Mouse (Mus musculus): ENCODE data around the gene Kif2c.

The Kif2c gene

DNA sequence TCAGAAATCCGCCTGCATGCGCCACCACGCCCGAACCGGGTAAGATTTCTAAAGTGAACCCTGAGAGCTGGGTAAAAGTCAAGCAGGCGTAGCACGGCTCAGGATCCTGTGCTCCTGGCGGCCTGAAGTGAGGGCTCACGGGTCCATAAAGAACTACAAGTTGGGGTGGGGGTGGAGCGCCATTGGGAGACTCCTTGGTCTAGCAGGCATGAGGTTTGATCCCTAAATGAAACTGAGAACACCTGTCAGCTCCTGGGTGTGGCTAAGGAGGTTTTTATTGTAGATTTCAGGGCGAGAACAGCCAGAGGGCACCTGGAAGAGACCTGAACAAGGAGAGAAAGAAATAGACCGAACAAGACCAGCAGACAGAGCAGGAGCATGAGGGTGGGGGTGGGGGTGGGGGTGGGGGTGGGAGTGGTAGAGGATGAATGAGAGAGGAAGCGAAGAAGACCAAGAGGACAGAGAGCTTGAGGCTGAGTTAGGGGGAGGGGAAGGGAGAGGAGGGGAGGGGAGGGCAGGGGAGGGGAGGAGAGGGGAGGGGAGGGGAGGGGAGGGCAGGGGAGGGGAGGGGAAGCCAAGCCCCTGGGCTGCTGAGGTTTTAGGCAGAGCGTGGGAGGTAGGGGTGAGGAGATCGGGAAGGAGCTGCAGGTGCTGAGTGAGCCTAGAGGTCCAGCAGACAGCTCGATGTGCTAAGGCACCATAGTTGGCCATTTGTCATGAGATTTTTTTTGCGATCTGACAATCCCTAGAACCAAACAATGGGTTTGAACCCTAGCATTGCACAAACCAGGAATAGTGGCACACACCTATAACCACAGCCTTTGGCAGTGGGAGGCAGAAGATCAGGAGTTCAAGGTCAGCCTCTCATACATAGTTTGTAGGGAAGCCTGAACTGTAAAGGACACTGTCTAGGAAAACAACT, 43.9 kb downstream of the Kif2c start:
- DNase-seq (ENCODE audit: low read depth, low spot score) = no peak

DNA sequence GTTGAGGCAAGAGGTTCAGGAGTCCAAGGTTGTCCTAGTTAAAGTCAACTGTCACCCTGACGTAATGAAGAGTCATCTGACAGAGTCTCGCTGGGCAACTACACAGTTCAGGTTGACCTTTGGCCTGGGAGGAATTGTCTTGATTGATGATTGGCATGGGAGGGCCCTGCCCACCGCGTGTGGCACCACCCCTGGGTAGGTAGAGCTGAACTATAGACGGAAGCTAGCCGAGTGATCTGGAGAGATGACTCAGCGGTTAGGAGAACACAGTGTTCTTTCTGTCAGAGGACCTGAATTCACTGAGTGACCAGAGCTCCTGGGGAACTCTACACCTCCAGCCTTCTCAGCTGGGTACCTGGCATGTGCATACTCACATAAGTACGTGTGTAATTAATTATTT, 46.4 kb downstream of the Kif2c start:
- DNase-seq (ENCODE audit: low read depth, low spot score) = no peak

DNA sequence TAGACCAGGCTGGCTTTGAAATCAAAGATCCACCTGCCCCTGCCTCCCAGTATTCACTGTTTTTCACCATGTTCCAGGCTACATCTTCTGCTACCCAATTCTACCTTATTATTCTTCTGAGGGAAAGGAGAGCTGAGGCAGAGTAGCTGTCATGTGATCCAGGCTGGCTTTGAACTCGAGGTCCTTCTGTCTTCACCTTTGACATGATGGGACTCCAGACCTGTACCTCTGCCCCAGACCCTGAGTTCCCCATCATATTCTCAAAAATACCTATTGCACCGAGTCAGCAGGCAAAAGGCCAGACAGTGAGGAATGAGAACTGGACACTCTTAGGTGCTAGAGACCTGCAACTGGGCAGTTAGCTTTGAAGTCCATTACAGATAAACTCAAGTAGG, 47.8 kb downstream of the Kif2c start:
- no peak for DNase-seq (ENCODE audit: low read depth, low spot score)

DNA sequence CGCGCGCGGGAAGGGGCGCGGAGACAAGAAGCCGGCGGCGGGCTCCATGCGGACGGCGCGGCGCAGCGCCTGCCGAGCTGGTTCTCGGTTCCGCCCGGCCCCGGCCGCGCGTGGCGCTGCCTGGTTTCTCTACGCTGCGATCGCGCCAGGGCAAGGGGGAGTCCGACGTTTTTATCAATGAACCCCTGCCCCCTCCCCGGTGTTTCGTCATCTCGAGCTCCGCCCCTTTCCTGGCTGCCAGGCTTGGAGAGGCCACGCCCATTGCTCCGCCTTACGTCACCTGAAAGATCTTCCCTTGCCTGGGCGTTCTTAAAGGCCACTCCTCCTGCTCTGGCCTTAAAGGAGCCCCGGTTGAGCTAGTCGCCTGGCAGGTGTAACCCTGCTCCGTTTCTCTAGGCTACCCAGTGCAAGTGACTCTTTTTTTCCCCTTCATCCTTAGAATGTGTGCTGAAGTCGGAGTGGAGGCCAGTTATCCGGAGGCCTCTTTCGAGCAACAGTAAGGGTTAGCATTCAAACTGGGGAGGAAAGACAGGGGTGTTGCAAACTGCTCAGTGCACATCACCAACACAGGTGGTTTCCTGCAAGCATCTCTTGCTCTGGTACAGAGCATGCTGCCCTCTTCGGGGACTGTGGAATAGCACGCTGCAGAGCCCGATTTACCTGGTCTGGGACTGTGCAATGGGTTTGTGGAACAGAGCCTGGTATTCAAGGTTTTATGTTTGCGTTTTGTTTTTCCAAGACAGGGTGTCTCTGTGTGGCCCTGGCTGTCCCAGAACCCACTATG, 48.4 kb downstream of the Kif2c start, which contains the start of gene Plk3:
TSS of gene Plk3 (minus strand) at position 147 of the 784 bp plus-strand sequence.
- DNase-seq (ENCODE audit: low read depth, low spot score) = peak; percentile 96

DNA sequence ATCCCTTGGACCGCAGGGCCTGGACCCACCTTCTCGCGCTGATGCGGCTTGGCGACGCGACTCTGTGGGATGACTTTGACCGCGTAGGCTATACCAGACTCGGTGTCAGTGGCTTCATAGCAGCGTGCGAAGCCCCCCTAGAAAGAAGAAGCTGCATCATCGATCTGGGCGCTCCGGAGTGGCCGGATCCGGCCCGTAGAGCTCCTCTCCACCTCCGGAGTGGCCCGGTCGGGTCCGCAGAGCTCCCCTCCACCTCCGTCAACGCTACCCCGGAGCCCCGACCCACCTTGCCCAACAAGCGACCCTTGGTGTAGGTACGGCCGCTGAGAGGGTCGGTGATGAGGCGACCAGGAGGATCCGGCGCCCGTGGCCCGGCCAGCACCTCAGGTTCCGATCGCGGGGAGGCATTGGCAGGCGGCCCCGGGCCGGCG, 49.1 kb downstream of the Kif2c start:
- DNase-seq (ENCODE audit: low read depth, low spot score) = no peak

DNA sequence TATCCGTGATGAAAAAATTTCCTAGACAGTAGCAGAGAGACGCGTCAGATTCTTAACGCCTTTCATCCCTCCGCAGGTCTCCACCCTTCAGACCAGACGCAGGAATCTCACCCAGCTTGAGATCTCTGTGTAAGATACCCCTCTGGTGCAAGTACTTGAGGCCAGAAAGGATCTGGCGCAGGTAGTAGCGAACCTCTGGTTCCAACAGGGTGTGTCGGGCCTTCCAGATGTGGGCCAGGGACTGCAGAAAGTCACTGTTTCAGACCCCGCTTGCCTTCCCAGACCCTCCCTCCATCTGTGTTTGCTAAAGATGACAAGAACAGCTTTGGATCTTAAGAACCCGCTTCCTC, 49.7 kb downstream of the Kif2c start:
- no peak for DNase-seq (ENCODE audit: low read depth, low spot score)

DNA sequence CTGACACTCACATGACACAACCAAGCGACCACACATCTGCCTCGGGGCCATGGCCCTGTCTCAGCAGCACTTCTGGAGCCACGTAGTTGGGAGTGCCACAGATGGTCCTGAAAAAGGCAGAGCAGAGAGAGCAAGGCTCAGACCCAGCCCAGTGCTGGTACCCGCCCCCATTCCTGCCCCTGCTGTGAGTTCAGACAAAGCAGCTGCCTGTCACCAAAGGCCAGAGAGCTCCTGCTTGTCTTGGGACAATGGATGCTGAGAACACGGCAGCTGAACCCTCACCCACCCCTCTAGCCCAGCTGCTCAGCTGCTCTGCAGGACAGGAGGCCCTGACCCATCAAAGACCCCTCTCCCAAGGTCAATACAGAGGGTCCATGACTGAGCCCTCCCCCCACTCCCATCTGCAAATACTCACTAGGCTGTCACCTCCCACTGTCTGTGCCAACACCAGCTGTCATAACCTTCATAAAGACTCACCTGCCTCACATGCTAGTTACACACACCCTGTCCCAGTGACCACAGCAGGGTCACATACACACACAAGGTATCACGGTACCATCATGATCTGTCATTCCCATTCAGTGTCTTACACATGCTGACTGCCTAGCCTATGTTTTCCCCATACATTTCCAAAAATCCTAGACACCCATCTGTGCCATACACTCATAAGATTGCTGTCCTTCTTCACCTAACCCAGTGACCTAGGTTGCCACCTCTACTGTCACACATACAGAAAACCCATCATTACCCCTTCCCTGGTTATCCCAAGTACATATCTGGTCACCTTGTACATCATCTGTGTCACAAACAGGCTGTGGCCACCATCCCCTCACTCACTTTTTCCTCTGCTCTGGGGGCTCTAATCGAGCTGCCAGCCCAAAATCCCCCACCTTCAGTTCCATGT, 50.3 kb downstream of the Kif2c start:
- DNase-seq (ENCODE audit: low read depth, low spot score) = no peak

DNA sequence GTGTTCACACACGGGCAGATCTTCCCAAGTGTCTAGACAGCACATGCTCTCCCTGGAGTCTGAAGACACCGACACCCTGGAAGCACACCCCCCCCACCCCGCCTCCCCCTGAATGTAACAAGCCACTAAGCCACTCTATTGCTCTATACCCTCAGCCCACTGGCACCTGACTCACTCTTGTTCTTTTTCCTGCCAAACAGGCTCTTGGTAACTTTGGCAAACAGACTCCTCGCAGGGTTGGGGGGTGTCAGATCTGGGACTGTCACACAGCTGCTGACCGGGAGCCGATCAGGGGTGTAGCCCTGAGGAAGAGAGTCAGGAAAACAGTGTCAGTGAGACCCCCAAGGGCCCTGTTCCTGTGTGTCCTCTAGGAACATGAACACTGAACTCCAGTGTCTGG, 51.2 kb downstream of the Kif2c start:
- DNase-seq (ENCODE audit: low read depth, low spot score) = no peak

DNA sequence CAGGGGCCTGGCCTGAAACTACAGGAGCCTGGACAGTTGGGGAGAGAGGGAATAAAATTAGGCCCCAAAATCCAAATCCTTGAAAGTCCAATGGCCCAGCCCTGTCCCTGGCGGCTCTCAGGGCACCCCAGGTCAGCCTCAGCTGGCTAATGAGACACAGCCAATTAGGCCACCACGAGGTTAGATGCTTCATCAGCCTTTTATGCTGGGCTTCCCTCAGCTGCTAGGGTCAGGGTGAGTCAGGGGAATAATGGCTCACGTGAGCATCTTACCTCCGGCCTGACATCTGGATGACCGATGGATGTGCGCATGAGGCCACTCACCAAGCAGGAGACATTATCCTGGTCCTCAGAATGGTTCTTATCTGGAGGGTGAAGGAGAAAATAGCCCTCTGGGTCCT, 51.6 kb downstream of the Kif2c start:
- no peak for DNase-seq (ENCODE audit: low read depth, low spot score)

DNA sequence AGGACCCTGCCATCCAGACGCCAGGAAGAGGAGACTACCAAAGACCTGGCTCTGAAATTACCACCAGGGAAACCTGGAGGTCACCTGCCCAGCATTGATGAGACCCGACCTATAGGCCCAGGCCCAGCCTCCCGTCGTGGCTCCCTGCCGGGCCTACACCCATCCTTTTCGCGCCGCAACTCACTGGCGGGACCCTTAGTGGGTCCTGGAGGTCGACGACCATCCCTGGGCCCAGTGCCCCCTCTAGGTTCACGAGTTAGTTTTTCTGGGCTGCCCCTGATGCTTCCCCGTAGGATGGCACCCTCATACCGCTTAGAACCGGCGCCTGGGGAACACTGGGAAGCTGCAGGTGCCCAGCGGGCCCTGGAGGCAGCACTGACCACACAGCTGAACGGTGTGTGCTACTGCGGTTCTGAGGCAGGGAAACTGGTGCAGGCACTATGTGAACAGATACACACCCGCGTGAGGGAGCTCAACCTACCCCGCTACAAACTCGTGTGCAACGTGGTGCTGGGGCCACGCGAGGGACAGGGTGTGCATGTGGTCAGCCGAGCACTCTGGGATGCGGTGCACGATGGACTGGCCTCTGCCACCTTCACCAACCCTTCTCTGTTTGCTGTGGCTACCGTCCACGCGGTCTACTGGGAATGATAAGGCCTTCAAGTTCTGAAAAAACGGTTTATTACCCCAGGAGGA, 54.3 kb downstream of the Kif2c start:
- DNase-seq (ENCODE audit: low read depth, low spot score) = no peak

DNA sequence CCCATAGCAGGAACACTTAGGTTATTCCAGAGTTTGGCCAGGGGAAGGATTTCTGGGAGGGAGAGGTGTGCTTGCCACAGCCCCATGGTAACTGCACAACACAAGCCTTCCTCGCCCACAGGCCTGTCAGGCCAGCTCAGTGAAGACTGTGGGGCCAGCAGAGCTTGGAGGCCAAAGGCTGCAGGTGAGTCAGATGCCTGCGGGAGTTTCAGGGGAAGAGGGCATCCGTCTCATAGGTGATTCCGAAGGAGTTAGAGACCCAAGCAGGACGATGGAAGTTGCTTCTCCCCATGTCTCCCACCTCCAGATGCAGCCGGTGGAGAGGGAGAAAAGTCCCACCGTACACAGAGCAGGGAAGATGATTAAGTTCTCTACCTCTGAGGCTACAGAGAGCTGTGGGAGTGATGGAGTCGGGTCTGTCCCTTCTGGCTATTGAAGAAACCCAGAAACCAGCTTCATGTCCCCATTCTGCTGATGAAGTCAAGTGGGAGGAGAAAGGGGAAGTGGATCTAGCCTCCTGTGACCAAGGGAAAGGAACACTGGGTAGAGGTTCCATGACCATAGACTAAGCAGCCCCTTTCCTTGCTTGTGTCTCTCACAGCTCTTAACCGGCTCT, 55.7 kb downstream of the Kif2c start, which contains the start of gene Tctex1d4:
TSS of gene Tctex1d4 (plus strand) at position 120 of the 616 bp plus-strand sequence.
- DNase-seq (ENCODE audit: low read depth, low spot score) = no peak

DNA sequence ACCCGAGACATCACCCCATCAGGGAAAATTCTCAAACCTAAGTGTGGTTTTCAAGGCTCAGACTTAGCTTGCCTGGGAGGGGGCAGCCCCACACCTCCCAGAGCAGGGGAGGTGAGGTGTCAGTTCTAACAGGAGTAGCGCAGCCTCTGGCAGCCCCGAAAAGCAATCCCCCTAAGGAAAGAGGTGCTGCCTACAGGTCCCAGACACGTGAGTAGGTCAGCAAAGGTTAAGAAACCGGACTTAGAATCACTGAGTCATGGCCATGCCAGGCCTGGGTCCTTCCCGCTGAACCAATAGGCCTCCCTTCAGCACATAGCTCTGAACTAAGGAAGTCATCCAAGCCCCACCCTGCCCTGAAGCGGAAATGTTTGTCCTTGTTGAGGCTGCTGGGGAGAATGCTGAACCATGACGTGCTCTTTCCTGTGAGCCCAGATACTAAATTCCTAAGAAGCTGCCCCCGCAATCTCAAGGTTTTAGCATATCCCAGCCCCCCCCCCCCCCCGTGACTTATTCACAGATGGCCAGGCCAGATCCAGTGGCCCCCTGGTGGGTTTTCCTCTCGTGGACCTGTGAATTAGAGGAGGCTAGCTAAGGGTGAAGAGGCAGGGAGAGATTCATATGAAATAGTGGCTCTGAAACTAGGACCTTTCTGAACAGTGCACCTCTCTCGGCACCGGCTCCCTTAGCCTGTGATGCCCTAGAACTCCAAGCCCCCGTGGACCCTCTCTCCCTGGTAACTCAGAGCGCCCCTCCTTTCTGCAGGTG, 56.3 kb downstream of the Kif2c start:
- no peak for DNase-seq (ENCODE audit: low read depth, low spot score)

DNA sequence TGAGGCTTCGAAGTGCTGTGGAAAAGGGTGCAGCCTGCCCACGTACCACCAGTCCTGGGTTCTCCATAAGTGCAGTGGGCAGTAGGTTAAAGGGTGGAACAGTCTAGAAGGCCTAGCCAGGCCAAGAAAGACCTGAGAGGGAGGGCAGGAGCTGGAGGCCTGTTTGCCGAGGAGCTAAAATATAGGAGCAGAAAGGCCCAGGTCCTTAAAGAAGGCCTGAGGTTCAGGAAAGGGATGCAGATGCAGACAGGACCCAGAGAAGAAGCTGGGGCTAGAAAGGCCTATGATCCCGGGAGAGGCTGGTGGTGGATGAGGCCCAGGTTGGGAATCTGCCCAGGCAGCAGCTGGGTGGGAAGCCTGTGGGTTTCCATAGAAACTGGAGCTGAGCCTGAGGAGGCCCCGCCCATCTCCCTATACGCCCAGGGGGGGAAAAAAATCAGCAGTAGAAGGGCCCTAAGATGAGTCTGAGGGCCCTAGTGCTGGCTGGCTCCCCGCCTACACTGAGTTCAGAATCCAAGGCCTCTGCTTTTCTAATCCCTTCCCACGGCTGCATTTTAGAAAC, 57.0 kb downstream of the Kif2c start, which contains the start of gene Btbd19:
TSS of gene Btbd19 (minus strand) at position 378 of the 562 bp plus-strand sequence.
- no peak for DNase-seq (ENCODE audit: low read depth, low spot score)

DNA sequence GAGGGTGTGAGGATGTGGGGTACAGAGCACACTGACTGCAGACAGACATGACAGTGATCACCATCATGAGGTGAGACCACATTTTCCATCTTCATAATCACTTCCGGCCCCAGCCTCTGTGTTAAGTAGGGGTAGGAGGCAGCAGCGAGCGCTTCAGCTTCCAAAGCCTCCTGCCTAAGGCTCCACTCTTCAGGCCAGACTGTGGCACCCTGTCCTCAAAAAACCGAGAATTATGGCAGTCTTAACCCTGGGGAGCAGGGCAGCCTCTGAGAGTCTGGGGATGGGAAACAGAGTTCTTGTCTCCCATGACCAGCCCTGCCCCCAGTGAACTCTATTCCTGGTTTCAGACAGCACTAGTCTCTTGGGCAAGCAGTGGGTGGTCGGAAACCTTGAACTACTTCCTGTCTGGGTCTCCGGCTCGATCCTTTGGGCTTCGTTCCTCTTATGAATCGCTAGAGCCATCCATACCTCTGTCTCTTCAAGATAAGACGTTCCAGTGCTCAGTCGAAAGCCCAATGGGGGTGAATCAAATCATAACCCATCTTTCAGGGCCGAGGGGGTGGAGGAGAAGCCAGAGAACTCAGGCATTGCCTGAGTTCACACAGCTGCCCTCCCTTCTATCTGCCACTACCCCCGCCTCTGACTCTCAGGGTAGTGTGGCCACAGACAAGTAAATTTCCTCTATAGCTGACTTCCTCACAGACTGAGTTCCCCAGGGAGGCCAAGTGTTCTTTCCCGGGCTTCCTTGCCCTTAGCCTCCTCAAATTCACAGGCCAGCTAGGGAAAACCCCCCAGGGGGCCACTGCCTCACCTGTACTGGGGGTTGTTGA, 57.7 kb downstream of the Kif2c start:
- no peak for DNase-seq (ENCODE audit: low read depth, low spot score)

DNA sequence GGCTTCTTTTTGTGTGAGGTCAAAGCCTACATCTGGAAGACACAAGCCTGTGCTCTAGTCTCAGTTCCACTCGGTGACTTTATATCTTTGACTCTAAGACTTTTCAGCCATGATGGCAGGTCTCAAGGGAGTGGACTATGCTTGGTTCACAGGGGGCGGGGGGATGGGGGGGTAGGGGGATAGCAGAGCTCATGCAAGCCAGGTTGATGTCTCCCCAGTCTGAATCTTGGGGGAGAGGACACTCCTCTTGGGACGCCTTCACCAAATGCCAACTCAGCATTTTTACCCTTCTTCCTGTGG, 58.3 kb downstream of the Kif2c start:
- DNase-seq (ENCODE audit: low read depth, low spot score) = no peak

DNA sequence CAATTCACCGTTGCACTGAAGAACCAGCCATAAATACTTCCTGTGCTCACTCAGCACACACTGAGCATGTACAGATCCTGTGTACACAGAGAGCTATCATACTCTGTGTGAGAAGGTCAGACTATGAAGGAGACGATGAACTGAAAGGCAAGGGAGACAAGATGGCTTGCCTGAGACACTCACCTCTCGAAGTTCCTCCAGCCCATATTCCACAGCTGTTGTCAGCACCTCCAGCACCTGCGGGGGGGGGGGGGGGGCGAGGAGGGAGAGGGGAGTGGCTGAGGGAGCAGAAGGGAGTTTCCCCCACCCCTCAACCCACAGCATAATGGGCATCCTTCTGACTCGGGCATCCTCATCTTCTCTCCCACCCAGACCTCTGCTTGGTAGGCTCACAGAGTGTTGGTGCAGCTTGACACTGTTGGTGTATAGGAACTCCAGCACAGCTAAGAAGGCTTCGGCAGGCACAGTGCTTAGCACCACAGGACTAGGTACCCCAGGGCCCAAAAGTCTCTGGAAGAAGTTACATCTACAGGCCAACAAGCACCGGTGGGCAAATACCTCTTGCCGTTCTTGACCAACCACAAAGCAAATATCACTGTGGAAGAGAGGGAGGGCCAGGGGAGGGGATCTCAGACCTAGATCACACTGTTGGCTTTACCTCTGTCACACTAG, 58.8 kb downstream of the Kif2c start:
- DNase-seq (ENCODE audit: low read depth, low spot score) = no peak

DNA sequence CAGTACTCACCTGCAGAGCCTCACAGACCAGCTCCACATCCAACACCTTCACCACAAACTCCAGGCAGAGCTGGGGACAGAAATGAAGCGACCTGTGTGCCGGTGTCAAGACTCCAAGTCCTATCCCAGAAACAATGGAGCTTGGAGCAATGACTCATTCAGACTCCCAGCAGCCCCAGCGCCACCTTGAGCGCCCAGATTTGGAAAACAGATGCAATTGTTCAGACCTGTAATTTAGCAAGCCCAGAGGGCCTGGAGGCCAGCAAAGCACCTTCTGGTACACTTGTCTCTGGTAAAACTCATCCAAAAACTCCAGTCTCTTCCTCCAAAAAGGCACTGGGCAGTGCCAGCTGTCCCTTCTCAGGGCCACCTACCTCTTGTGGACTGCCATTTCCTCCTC, 60.2 kb downstream of the Kif2c start:
- DNase-seq (ENCODE audit: low read depth, low spot score) = no peak

Data from forelimb bud, embryonic 11.5 days (tissue).